Mouse (Mus musculus) right cerebral cortex, postnatal 25 days (tissue): Measurements from ENCODE around the gene Neurog2.

Experiments
- DNase-seq: peaks from one replicate; pipeline ENCODE4 v3.0.0; 2022

Neurog2 gene

GRCm38 (mm10) chr3:127633080-127634032, at the start of gene Neurog2:
Gene Neurog2, plus strand, starts transcription at chr3:127633135.
- peak; percentile 38 for DNase-seq

- DNase-seq: no peak
Measured at GRCm38 (mm10) chr3:127597136-127597535, 35.8 kb upstream of the Neurog2 start.

GRCm38 (mm10) chr3:127608109-127608508, 24.8 kb upstream of the Neurog2 start:
- DNase-seq: no peak

- DNase-seq: peak; percentile 45
Measured at GRCm38 (mm10) chr3:127625296-127625695, 7.6 kb upstream of the Neurog2 start.

- no peak for DNase-seq
Measured at GRCm38 (mm10) chr3:127625701-127626399, 7.1 kb upstream of the Neurog2 start.

- DNase-seq: no peak
Measured at GRCm38 (mm10) chr3:127626524-127626923, 6.4 kb upstream of the Neurog2 start.

- DNase-seq: no peak
Measured at GRCm38 (mm10) chr3:127627151-127627955, 5.6 kb upstream of the Neurog2 start.

- no peak for DNase-seq
Measured at GRCm38 (mm10) chr3:127627956-127628310, 5.0 kb upstream of the Neurog2 start.

- DNase-seq: no peak
Measured at GRCm38 (mm10) chr3:127628311-127629184, 4.4 kb upstream of the Neurog2 start.

GRCm38 (mm10) chr3:127630190-127630589, 2.7 kb upstream of the Neurog2 start:
- no peak for DNase-seq

GRCm38 (mm10) chr3:127630735-127631372, 2.1 kb upstream of the Neurog2 start:
- DNase-seq: no peak

GRCm38 (mm10) chr3:127631582-127631981, 1.4 kb upstream of the Neurog2 start:
- DNase-seq: no peak

- DNase-seq: peak; percentile 26
Measured at GRCm38 (mm10) chr3:127632531-127632930, 404 bp upstream of the Neurog2 start.

GRCm38 (mm10) chr3:127634101-127634983, 1.4 kb downstream of the Neurog2 start:
- DNase-seq: peak; percentile 77

GRCm38 (mm10) chr3:127634984-127635349, 2.0 kb downstream of the Neurog2 start:
- DNase-seq: no peak

GRCm38 (mm10) chr3:127639875-127640761, 7.2 kb downstream of the Neurog2 start:
- no peak for DNase-seq

GRCm38 (mm10) chr3:127640762-127641700, 8.1 kb downstream of the Neurog2 start:
- DNase-seq: no peak

- no peak for DNase-seq
Measured at GRCm38 (mm10) chr3:127642211-127642610, 9.3 kb downstream of the Neurog2 start.
